Mouse (Mus musculus): Measurements from ENCODE around the gene Xiap.

DNA sequence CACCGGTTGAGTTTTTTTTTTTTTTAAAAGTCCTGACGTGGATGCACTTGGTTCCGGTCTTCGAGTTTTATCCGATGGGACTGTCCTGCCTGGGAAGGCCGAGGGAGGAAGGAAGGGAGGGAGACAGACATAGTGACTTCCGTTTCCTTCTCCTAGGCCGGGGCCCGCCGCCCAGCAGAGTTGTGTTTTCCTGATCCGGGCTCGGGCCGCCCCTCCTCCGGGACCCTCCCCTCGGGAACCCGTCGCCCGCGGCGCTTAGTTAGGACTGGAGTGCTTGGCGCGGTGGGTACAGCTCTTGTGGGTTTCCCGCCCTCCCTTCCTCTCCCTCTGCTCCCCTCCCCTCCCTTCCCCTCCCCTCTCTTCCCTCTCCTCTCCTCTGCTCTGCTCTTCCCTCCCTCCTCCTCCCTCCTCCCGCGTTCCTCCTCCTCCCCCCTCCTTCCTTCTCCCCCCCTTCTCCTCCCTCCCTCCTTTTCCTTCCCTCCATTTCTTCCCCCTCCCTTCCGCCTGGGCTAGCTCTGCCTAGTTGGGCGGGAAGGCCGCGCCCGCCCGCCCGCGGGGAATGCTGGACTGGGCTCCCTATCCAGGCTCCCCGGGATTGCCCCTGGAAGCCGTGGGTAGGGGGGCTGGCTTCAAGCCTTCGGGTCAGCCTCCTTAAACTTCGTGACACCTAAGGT lies 8.9 kb downstream of the Xiap start:
- no peak for TF ChIP-seq TAL1 (conservative IDR thresholded peaks at IDR 0.05; ENCODE audit: low read depth, low read length)
- no peak for TF ChIP-seq CTCF (IDR thresholded peaks at IDR 0.05; ENCODE audit: low read depth, low read length)
- no peak for TF ChIP-seq POLR2AphosphoS5 (IDR thresholded peaks at IDR 0.05; ENCODE audit: insufficient replicate concordance, low read depth, low read length)
- no peak for TF ChIP-seq GATA1 (IDR thresholded peaks at IDR 0.05; ENCODE audit: borderline replicate concordance, low read length)
- no peak for TF ChIP-seq GATA2 (IDR thresholded peaks at IDR 0.05; ENCODE audit: borderline replicate concordance, low read depth, low read length)

All from G1E (cell line).